Mouse (Mus musculus) kidney, adult 18-20 months (tissue): ENCODE measurements at regions not wholly inside any gene's neighbourhood (a gene's known extent, or its start where the extent isn't known, plus 50 kb on each side); places are given as distances from the start of the nearest gene placed in this dataset.
"Not testable (repeated sequence)": the region's sequence is repeated elsewhere in the genome, so short reads cannot be mapped to it uniquely, and the experiment has no call there.

ENCODE experiments used
- DNase-seq: peaks from one replicate; pipeline ENCODE4 v3.0.0; 2021

GRCm38 (mm10) chr1:83970641-83971285 is 393.2 kb downstream of the Pid1 start:
- DNase-seq, result no peak

DNA sequence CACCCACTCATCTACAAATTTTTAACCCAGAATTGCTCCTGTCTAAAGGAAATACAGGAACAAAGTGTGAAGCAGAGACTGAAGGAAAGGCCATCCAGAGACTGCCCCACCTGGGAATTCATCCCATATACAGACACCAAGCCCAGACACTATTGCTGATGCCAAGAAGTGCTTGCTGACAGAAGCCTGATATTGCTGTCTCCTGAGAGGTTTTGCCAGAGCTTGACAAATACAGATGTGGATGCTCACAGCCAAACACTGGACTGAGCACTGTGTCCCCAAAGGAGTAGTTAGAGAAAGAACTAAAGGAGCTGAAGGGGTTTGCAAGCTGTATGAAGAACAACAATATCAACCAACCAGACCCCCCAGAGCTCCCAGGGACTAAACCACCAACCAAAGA is 399.3 kb downstream of the Pid1 start:
- not testable (repeated sequence) for DNase-seq

DNA sequence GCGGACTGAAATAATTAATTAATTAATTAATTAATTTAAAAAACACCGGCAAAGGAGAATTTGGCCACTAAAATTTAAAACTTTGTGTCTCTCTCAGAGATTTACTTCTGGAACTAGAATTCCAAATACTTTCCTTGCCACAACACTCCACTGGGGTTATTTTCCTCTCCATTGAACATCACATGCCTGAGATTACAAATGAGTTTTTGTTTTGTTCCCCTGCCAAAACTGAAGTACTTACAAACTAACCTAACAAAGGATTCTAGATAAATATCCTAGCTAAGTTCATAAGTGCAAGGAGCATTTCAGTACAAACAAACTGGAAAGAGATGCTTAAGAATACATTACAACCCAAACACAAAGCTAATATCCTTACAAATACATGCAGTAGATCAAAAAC is 402.2 kb downstream of the Pid1 start:
- no peak for DNase-seq

DNA sequence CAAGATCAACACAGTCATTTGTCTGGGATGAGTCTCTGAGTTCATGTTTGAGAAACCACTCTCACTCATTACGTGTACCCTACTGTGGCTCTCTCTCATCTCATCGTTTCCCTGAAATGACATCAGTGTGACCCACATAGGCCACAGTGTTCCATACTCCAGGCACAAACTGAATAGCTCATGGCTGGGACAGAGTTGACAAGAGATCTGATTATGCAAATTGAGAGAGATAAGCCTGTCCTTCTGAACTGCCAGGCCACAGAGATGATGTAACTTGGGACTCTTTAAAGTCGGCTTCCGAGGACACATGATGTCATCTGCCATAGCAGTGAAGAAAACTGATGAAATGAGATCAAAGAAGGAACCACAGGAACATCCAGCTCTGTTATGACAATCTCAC is 404.2 kb downstream of the Pid1 start:
- DNase-seq, result no peak

- DNase-seq, result no peak
These were observed 441.1 kb downstream of the Pid1 start for GRCm38 (mm10) chr1:83922900-83923299.

- DNase-seq, result no peak
These were observed 448.5 kb downstream of the Pid1 start for GRCm38 (mm10) chr1:83915454-83915853.

GRCm38 (mm10) chr1:83907347-83907746 is 456.6 kb downstream of the Pid1 start:
- DNase-seq, result no peak

- peak; percentile 36 for DNase-seq
These were observed 457.1 kb downstream of the Pid1 start for GRCm38 (mm10) chr1:83906906-83907305.

- DNase-seq, result no peak
These were observed 463.8 kb downstream of the Pid1 start for GRCm38 (mm10) chr1:83900135-83900534.

DNA sequence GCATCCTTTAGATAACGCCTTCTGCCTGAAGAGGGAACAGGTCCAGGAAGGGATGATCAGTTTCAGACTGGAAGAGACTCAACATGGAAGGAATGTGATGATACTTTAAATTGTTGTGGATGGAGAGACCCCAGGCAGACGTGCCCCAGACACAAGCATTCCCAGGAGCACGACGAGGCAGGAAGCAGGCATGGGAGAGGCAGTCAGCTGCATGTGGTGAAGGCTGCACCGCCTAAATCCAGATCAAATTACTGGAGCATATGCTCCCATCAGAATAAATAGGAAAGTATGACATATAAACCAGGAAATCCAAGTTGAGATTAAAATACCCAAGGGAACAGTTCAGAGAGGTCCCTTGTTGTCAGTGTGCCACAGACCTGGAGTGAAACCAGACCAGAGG is 467.3 kb downstream of the Pid1 start:
- no peak for DNase-seq

GRCm38 (mm10) chr1:83879109-83879399 is 471.1 kb upstream of the Sphkap start:
- no peak for DNase-seq

- no peak for DNase-seq
These were observed 470.5 kb upstream of the Sphkap start for GRCm38 (mm10) chr1:83878330-83879108.

DNA sequence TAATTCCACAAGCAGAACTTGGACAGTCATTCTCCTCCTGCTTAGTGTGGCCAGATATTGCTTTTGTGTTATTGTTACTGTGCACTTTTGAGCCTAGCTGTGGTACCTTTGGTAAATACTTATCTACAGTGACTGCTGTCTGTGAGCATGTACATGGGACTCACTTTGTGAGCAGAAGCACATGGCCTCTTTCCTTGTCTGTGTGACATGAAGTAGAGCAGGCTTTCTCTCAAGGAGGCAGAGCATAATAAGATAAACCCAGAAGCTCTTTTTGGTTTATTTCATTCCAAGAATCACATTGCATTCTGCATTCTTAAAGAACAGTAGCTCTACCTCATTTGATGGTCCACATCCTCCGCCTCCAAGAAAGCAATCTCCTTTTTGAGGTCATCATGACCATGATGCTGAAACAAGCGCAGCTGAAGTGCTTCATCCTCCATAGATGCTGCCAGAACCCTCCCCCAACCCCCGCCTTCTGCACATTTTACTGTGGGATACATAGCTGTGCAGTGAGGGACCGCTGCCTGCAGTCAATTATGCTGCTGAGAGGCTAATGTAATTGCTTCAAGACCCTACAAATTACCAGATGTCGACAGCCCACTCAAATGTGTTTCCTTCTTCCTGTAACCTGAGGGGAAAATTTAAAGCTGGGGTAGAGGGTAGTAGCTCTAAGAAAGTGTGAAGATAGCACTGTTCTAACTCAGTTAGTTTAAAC is 463.0 kb upstream of the Sphkap start:
- DNase-seq, result no peak

- DNase-seq, result no peak
These were observed 461.0 kb upstream of the Sphkap start for GRCm38 (mm10) chr1:83869046-83869445.

GRCm38 (mm10) chr1:83862541-83862940 is 454.5 kb upstream of the Sphkap start:
- no peak for DNase-seq

DNA sequence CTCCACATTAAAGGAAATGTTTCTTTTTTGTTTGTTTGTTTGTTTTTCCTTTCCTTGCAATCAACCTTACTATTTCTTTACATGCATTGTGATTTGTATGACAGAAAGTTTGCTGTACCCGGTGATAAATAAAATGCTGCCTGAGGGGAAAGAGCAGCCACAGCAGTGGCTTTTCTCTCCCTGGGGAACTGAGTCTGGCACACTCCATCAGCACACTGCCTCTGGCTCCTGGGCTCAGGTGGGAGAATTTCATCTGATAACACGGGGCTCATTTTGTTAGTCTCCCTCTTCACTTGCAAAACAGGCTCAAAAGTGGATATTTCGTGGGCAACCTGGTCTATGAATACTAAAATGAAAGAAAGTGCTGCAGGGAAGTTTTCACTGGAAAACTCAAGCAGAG is 454.1 kb upstream of the Sphkap start:
- DNase-seq, result no peak

GRCm38 (mm10) chr1:83859732-83860424 is 451.9 kb upstream of the Sphkap start:
- no peak for DNase-seq

DNA sequence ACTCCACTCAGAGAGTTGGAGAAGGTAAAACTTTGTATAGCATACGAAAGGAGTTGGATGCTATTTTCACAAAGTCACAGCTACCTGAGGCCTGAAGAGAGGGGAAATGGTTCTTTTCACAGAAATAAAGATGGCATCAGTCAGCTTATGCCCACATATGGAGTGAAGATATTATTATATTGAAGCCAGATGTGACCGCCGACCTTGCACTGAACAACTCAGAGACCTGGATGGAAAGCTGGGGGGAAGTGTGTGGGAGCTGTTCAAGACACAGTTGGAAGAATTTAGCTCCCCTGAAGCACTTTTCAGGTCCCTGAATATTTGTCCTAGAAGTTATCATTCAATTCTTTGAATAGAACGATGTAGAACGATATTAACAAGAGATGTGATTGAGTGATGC is 446.0 kb upstream of the Sphkap start:
- no peak for DNase-seq

GRCm38 (mm10) chr1:83851081-83851480 is 443.1 kb upstream of the Sphkap start:
- no peak for DNase-seq

DNA sequence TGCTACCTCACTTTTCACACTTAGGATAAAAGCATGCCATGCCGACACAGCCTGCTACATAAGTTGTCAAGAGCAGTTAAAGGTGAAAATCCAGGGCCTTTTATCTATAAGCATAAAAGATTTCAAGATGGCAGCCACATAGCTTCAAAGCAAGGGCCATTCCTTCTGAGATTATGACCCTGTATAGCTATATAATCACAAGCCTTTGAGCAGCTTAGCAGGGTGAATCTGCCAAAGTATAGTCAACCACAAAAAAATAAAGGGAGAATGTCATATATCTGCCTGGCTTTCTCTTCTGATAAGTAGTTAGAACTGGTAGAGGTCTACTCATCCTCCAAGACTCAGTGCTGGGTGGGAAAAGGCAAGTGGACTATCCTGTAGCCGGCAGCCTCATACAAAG is 440.4 kb upstream of the Sphkap start:
- no peak for DNase-seq

DNA sequence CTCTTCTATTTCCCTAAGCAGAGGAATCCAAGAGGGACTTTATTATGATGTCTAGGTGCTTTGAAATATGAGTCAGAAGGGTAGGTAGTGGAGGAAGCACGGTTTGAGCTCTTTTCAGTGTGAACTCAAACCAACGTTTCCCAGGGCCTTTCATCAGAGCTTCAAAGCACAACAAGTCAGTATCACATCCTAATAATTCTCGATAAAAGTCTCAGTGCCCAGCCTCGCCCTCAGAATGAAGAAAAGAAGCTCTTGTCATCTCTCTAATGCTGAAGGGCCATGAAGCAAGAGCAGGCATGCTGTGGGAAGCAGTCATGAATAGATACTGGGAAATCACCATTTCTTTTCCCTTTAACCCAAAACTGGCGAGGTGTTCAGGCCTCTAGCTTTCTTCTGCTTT is 440.0 kb upstream of the Sphkap start:
- DNase-seq, result no peak

DNA sequence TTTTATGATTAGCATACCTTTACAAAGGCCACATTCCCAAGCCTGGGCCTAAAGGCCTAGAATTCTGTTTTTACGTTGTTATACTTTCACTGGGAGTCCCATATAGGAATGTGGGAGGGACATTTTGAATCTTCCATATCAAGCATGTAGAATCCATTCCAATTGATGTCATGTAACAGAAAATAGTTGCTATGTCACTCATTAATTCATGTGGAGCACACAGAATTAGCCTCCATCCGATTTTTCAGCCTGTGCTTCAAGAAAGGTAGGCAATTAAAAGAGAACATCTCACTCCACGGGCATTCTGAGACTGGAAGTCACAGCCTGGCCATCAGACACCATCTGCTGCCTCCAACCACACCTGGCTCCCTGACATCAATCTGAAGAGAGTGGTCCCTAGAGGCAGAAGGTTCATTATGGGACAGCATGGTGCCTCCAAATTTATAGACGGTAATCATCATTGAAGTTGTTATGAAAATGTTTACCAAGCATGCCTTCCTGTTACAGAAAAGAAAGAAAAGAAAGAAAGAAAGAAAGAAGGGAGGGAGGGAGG is 436.9 kb upstream of the Sphkap start:
- DNase-seq, result no peak

DNA sequence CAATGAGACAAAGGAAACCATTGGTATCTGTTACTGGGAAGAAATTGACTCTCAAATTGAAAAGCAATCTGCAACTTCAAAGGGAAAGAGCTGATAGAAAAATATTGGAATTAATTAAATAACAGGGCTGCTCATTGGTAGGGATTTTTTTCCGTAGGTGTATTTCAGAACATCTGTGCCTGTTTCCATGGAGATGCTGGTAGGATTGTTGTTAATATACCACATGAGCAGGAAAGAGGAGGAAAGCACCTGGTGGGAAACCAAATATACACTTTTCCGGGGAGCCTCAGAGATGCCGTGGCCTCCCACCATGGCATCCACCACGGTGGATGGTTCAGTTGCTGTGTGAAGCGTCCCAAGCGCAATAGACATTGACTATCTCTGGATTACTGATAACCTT is 428.0 kb upstream of the Sphkap start:
- DNase-seq, result no peak
